Mouse (Mus musculus) limb, embryonic 15.5 days (tissue): Measurements from ENCODE around the gene Pla2g2f. TPM values are rescaled to one million over a fixed set of nuclear protein-coding genes. Genes with fewer than 3 reads are reported as not detected.

ENCODE experiments used
- ATAC-seq: fragments of 200-750 bp; cut with Nextera tagmentation; 2 replicates; pipeline ENCODE4 v1.8.0; 2017; ENCODE audit warnings: low read depth, moderate TSS enrichment; ENCODE audit not compliant: insufficient number of reproducible peaks, low FRiP score, low TSS enrichment
- H3K27ac ChIP-seq: fragments of 300-500 bp; sonication (generic); 2 replicates; pipeline ENCODE4 v1.5.1; 2015; ENCODE audit warnings: moderate library complexity, mild to moderate bottlenecking, inconsistent platforms
- H3K27me3 ChIP-seq: fragments of 300-500 bp; sonication (generic); 2 replicates; pipeline ENCODE4 v1.6.1; 2015; ENCODE audit warnings: inconsistent platforms
- H3K36me3 ChIP-seq: fragments of 300-500 bp; sonication (generic); 2 replicates; pipeline ENCODE4 v1.6.1; 2015; ENCODE audit warnings: inconsistent platforms
- H3K4me1 ChIP-seq: fragments of 300-500 bp; sonication (generic); 2 replicates; pipeline ENCODE4 v1.6.1; 2015; ENCODE audit warnings: inconsistent platforms
- H3K4me2 ChIP-seq: fragments of 300-500 bp; sonication (generic); 2 replicates; pipeline ENCODE4 v1.6.1; 2015; ENCODE audit warnings: mild to moderate bottlenecking, inconsistent platforms
- H3K4me3 ChIP-seq: fragments of 300-500 bp; sonication (generic); 2 replicates; pipeline ENCODE4 v1.5.1; 2015; ENCODE audit warnings: mild to moderate bottlenecking, inconsistent platforms
- H3K9ac ChIP-seq: fragments of 300-500 bp; sonication (generic); 2 replicates; pipeline ENCODE4 v1.6.1; 2015; ENCODE audit warnings: inconsistent platforms
- H3K9me3 ChIP-seq: fragments of 300-500 bp; sonication (generic); 2 replicates; pipeline ENCODE4 v1.6.1; 2016; ENCODE audit warnings: inconsistent platforms
- WGBS: fragments of 180-500 bp; shearing (Covaris S2); methylation state at CpG from one replicate; pipeline ENCODE4 v1.1.7; 2015; 5-methylcytosine and 5-hydroxymethylcytosine counted together
- polyA plus RNA-seq: library from polyadenylated mRNA; unstranded; fragments of >200 nt; fragmentation: Nextera tagmentation; extraction: Ambion mirVana; gene quantifications from 2 replicates; pipeline ENCODE4 v1.2.1, GENCODE M21; 2015

Gene Pla2g2f
- polyA plus RNA-seq, 1 experiment from 2014 or later, result 60.8 TPM

DNA sequence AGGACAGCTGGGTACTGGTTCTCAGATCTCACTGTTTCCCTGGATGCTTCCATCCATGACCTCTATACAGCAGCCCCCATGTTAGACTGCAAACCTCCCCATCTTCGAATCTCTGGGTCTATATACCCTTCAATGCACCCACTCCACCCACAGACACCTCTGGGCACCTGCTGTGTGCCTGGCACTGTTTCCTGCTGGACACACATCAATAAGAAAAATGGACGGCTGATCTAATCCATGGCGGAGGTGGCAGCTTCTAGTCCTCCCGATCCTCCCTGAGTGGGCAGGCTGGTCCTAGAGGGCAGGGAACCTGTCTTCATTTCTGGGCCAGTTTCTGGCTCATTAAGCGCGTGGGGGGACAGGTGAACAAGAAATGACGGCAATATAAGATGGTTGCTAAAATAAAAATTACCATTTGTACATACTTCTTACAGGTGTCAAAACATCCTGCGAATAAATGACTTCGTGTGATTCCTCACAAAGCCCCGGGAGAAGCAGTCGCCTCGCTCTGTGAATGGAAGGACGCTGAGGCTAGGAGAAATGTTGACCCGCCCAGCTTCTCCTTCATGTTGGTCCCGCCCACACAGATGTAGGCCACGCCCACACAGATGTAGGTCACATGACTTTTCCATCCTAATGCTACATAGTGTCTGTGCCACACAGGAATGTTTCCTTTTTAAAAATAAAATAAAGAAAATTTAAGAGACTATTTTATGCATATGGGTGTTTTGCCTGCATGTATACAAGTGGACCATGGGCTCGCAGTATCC lies 46.2 kb downstream of the Pla2g2f start:
- no peak overlapping the region for H3K4me3 ChIP-seq
- H3K4me2 ChIP-seq, result no peak overlapping the region
- WGBS, result 64% methylated on average over 17 of the region's 17 CpGs
- H3K9ac ChIP-seq, result no peak overlapping the region
- H3K9me3 ChIP-seq, result no peaks in the 10 kb centered on the region
- H3K36me3 ChIP-seq, result no peaks in the 10 kb centered on the region
- H3K27me3 ChIP-seq, result no peaks in the 10 kb centered on the region
- no peaks in the 10 kb centered on the region for H3K4me1 ChIP-seq
- no peak overlapping the region for H3K27ac ChIP-seq
- ATAC-seq, result no peak

DNA sequence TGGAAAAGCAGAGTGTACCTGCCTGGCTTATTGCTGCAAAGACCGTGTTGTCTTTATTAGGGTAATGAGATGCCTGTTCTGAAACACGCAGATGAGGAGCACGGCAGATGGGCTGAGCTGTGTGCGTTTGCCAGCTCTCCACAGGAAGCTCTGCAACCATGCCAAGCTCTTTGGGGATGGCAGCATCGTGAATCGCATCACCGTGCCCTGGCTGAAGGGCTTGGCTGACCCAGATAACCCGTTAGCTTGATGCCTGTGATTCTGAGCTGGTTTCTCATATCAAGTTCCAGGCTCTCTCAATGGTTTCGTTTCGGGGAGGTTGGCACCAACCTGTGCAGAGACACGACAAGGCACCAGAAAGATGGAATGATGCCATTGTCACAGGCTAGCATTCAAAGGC lies 46.8 kb downstream of the Pla2g2f start:
- Histone ChIP-seq H3K9ac (no peak overlapping the region), H3K4me1 (no peaks in the 10 kb centered on the region), H3K4me3 (no peak overlapping the region), H3K9me3 (no peaks in the 10 kb centered on the region), H3K27ac (no peak overlapping the region), H3K4me2 (no peak overlapping the region), H3K36me3 (no peaks in the 10 kb centered on the region), H3K27me3 (no peaks in the 10 kb centered on the region)
- no peak for ATAC-seq
- WGBS, result 81% methylated on average over 11 of the region's 11 CpGs

DNA sequence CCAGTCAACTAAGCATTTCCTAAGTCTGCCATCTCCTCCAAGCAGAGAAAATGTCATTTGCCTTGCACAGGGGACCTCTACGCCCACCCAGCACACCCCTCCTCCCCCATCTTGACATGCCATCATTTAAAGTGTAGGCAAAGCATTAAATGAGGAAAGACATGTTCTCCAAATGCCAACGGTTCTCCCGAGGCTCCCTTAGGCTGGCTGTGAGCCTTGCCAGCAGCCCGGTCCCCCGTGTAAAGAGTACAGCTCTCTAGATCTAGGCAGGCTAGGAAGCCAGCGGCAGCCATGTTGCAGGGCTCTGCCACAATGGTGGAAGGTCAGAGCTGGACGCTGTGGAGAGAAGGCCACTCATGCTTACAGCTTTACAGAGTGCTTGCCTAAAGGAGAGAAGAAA lies 47.5 kb downstream of the Pla2g2f start:
- Histone ChIP-seq H3K9ac (no peak overlapping the region), H3K36me3 (no peaks in the 10 kb centered on the region), H3K9me3 (no peaks in the 10 kb centered on the region), H3K27ac (no peak overlapping the region), H3K4me1 (no peaks in the 10 kb centered on the region), H3K4me2 (no peak overlapping the region), H3K27me3 (no peaks in the 10 kb centered on the region), H3K4me3 (no peak overlapping the region)
- WGBS, result 76% methylated on average over 7 of the region's 7 CpGs
- ATAC-seq, result no peak

DNA sequence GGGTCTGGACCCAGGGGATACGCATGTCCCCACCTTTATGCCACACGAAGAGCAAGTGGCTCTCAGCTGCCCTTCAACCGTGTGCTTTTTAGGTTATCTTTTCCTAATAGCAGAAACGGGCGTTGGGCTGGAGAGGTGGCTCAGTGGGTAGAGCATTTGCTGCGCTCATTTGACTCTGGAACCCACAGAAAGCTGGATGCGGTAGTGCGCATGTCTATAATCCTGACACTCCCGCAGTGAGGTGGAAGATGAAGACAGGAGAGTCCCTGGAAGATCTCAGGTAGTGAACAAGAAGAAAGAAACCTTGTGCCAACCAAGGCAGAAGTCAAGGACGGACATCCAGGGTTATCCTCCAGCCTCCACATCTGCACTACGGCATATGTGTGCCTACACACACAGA lies 48.2 kb downstream of the Pla2g2f start:
- H3K36me3 ChIP-seq, result no peaks in the 10 kb centered on the region
- H3K9me3 ChIP-seq, result no peaks in the 10 kb centered on the region
- no peak overlapping the region for H3K27ac ChIP-seq
- no peak for ATAC-seq
- H3K27me3 ChIP-seq, result no peaks in the 10 kb centered on the region
- no peak overlapping the region for H3K4me2 ChIP-seq
- no peak overlapping the region for H3K4me3 ChIP-seq
- H3K4me1 ChIP-seq, result no peaks in the 10 kb centered on the region
- H3K9ac ChIP-seq, result no peak overlapping the region
- 88% methylated on average over 11 of the region's 11 CpGs for WGBS

DNA sequence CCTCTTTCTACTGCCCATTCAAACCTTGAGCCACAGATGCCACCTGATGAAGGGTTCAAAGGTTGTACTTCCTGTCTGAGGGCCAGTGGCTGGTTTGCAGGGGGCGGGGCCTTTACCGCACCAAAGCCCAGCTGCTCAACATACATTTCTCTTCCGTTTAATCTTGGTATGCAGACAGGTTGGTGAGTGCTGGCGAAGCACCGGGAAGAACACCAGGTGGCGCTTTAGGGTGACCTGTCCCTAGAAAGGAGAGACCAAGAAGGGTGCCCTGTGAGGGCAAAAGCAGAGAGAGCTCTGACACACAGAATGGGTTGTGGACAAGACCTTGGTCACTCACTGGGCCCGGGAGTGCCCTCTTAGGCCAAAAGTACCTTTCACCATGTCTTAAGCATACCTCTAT lies 48.8 kb downstream of the Pla2g2f start:
- Histone ChIP-seq H3K4me3 (no peak overlapping the region), H3K4me1 (no peaks in the 10 kb centered on the region), H3K36me3 (no peaks in the 10 kb centered on the region), H3K27ac (no peak overlapping the region), H3K9ac (no peak overlapping the region), H3K4me2 (no peak overlapping the region), H3K9me3 (no peaks in the 10 kb centered on the region), H3K27me3 (no peaks in the 10 kb centered on the region)
- ATAC-seq, result no peak
- 4% methylated on average over 7 of the region's 7 CpGs for WGBS

DNA sequence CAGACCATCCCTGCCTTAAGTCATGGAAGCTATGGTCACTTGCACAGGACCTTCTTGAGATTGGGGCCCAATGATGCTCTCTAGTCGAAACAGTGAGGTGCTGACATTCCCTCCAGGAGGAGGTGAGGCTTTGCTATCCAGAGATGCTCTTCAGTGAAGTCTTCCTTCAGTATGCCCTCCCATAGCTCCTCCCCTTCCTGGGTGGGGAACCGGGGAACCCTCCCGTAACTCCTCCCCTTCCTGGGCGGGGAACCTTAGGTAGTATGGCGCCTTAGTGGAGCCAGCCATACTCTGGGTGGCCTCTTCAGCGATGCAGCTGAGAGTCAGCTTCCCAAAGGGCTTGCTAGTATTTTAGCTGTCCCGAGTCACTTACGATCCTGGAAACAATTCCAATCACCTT lies 50.8 kb downstream of the Pla2g2f start:
- H3K36me3 ChIP-seq, result no peaks in the 10 kb centered on the region
- 91% methylated on average over 8 of the region's 8 CpGs for WGBS
- H3K9me3 ChIP-seq, result no peaks in the 10 kb centered on the region
- no peak overlapping the region for H3K4me2 ChIP-seq
- H3K27ac ChIP-seq, result no peak overlapping the region
- H3K4me1 ChIP-seq, result no peaks in the 10 kb centered on the region
- ATAC-seq, result no peak
- no peak overlapping the region for H3K4me3 ChIP-seq
- H3K9ac ChIP-seq, result no peak overlapping the region
- H3K27me3 ChIP-seq, result no peaks in the 10 kb centered on the region

DNA sequence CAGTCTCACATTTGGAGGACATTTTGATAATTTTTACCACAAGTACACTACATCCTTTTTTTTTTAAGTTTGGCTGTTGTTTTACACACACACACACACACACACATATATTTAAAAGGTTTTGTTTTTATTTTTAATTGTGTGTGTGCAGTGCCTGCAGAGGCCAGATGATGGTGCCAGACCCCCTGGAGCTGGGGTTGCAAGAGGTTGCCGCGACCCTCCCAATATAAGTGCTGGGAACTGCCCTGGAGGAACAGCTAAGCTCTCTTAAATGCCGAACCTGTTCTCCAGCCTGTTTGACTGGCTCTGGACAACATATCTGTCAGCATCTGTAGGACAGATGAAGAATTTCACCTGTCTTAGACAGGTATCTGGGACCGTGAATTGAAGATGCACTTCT lies 53.3 kb downstream of the Pla2g2f start:
- WGBS, result 61% methylated on average over 4 of the region's 4 CpGs
- Histone ChIP-seq H3K4me3 (no peak overlapping the region), H3K27me3 (0 out of 2 replicates have a peak, but pooled peaks cover 5% of the 10 kb centered on the region), H3K9me3 (no peaks in the 10 kb centered on the region), H3K4me2 (no peak overlapping the region), H3K4me1 (no peaks in the 10 kb centered on the region), H3K36me3 (no peaks in the 10 kb centered on the region), H3K9ac (no peak overlapping the region), H3K27ac (no peak overlapping the region)
- no peak for ATAC-seq

DNA sequence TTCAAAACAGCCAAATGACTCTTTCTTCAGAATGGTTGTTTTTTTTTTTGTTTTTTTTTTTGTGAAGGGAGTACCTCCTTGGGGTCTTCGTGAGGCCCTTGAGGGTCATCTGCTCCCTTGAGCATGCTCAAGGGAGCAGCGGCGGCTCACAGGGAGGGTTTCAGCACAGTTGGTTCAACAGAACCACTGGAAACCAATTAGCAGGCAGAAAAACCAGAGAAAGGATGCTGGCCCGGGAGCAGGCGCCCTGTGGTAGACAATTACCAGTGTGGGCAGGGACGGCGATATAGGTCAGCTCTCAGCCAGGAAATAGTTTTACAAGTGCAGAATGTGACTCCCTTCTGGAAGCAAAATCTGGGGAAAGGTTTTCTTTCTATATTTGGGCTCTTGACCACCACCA lies 53.8 kb downstream of the Pla2g2f start:
- H3K4me1 ChIP-seq, result no peaks in the 10 kb centered on the region
- H3K27ac ChIP-seq, result no peak overlapping the region
- no peak overlapping the region for H3K4me3 ChIP-seq
- no peak for ATAC-seq
- 50% methylated on average over 7 of the region's 7 CpGs for WGBS
- 0 out of 2 replicates have a peak, but pooled peaks cover 5% of the 10 kb centered on the region for H3K27me3 ChIP-seq
- no peak overlapping the region for H3K9ac ChIP-seq
- no peaks in the 10 kb centered on the region for H3K9me3 ChIP-seq
- H3K4me2 ChIP-seq, result no peak overlapping the region
- H3K36me3 ChIP-seq, result no peaks in the 10 kb centered on the region

DNA sequence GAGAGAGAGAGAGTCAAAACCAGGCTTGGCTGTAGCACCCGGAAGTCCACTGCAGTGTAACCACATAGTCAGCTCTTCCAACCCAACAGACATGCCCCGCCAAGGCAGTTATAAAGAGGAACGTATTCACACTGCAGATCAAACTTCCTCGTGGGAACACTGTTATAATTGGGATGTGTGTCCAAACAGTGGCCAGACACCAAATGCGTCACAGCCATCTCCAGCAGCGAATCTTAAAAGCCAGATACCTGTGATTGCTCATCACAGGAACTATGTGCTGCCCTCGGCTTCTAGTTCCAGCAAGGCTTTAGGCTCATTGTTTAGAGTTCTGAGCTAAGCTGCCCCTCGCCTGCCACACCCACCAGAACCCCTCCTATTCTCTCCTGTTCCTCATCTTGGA lies 54.9 kb downstream of the Pla2g2f start:
- no peak for ATAC-seq
- Histone ChIP-seq H3K4me2 (no peak overlapping the region), H3K4me1 (no peaks in the 10 kb centered on the region), H3K27me3 (0 out of 2 replicates have a peak, but pooled peaks cover 5% of the 10 kb centered on the region), H3K27ac (no peak overlapping the region), H3K4me3 (no peak overlapping the region), H3K36me3 (no peaks in the 10 kb centered on the region), H3K9me3 (no peaks in the 10 kb centered on the region), H3K9ac (no peak overlapping the region)
- WGBS, result 68% methylated on average over 8 of the region's 8 CpGs

DNA sequence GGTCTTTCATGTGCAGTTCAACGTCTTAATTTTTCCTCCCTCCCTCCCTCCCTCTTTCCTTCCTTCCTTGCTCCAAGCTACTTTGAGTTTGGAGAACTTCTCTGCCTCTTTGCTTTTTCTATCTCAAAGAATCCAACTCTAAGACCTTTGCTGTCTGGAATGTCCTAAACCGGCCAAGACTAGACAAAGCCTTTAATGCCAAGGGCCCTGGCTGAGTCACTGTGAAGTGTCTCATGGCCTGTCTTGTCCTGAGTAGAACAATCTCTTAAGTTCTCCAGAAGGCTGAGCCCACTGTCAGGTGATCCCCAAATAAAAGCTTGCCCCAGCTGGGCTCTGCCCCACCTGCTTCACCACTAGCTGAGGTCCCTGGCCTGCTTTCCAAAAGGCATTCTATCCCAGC lies 55.4 kb downstream of the Pla2g2f start:
- no peaks in the 10 kb centered on the region for H3K4me1 ChIP-seq
- no peak overlapping the region for H3K4me3 ChIP-seq
- H3K4me2 ChIP-seq, result no peak overlapping the region
- 0 out of 2 replicates have a peak, but pooled peaks cover 8% of the 10 kb centered on the region for H3K27me3 ChIP-seq
- no peaks in the 10 kb centered on the region for H3K9me3 ChIP-seq
- WGBS, result 55% methylated on average over 2 of the region's 2 CpGs
- no peak overlapping the region for H3K9ac ChIP-seq
- ATAC-seq, result no peak
- no peaks in the 10 kb centered on the region for H3K36me3 ChIP-seq
- no peak overlapping the region for H3K27ac ChIP-seq

DNA sequence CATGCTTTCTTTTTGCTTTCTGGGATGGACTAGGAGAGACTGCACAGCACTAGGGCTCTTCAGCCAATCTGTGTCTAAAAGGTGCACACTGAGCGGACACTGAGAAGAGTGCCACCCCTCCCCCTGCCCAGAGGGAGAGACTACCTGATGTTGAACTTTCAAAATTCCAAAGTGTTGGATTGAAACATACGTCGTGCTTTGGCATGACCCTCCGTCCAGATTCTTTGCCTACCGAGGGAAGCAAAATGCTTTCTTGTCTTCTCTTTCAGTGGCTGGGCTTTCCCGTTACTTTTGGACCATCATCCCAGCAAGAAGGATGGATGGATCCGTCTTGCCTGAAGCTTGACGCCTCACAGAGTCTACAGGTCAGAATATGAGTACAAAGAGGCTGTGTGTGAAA lies 56.3 kb downstream of the Pla2g2f start:
- H3K4me2 ChIP-seq, result no peak overlapping the region
- WGBS, result 61% methylated on average over 8 of the region's 8 CpGs
- peaks cover 13% of the 10 kb centered on the region; the same call in 1 of the 2 replicates for H3K27me3 ChIP-seq
- no peaks in the 10 kb centered on the region for H3K9me3 ChIP-seq
- no peaks in the 10 kb centered on the region for H3K4me1 ChIP-seq
- no peak for ATAC-seq
- no peak overlapping the region for H3K4me3 ChIP-seq
- H3K36me3 ChIP-seq, result no peaks in the 10 kb centered on the region
- H3K9ac ChIP-seq, result no peak overlapping the region
- H3K27ac ChIP-seq, result no peak overlapping the region
